Mouse (Mus musculus): Measurements from ENCODE around the gene Tcf12. TPM values are rescaled to one million over a fixed set of nuclear protein-coding genes. Genes with fewer than 3 reads are reported as not detected.

Tcf12 gene
- polyA plus RNA-seq, 1 experiment: 78.1 TPM

- no peak for DNase-seq
Measured at GRCm38 (mm10) chr9:71798176-71798575, 313.5 kb downstream of the Tcf12 start.

More at GRCm38 (mm10) chr9:71798176-71798575, 313.5 kb downstream of the Tcf12 start:
- 53% methylated on average over 5 of the region's 5 CpGs for WGBS
- Histone ChIP-seq H3K4me3 (replicated peaks; ENCODE audit: extremely low read depth, low read depth, low read length) (no peak overlapping the region), H3K4me1 (ENCODE audit: control insufficient read depth, insufficient read depth, low read length) (no peaks in the 10 kb centered on the region)
- TF ChIP-seq CTCF (IDR thresholded peaks at IDR 0.05; ENCODE audit: insufficient read depth, low read length): no peak
- TF ChIP-seq POLR2A (IDR thresholded peaks at IDR 0.05; ENCODE audit: borderline replicate concordance, extremely low read depth, low read depth, low read length): no peak

Other genes starting within 250 kb of the Tcf12 start
- gene Zfp280d, start 163.0 kb upstream of the Tcf12 start, polyA plus RNA-seq (2012; rRNA removed): 4.7 and 9.9 TPM in 2 replicates